Mouse (Mus musculus): ENCODE data around the gene Chfr.

GRCm38 (mm10) chr5:110100921-110101631 is 34.6 kb upstream of the Chfr start:
- TF ChIP-seq CTCF (conservative IDR thresholded peaks at IDR 0.05; ENCODE audit: low read length) (no peak), POU5F1 (IDR thresholded peaks at IDR 0.05; ENCODE audit: borderline replicate concordance, low read length) (no peak)
